Comparison of ENCODE assay signal across 8 mouse cellular contexts in genomic region chr11:63213043-63213442, GRCm38 (mm10).
A peak's percentile ranks its signal among the peaks of the same experiment; 100 is the strongest.
DNase-seq lines count a peak whose midpoint lies in the region; ATAC-seq and TF ChIP-seq lines count a peak whose summit lies in the region.

No protein-coding gene starts in this region.

- H3K4me3 ChIP-seq in CH12.LX (replicated peaks in 1 of 3; ENCODE audit: low read depth in 2 of 3, low read length in 2 of 3, poor library complexity in 1 of 3), result no peak overlapping the region
- no peak overlapping the region for H3K4me3 ChIP-seq in embryonic facial prominence, embryonic 10.5 days

- H3K4me2 ChIP-seq in CH12.LX (ENCODE audit: insufficient read depth, low read depth, poor library complexity, severe bottlenecking), result no peak overlapping the region

- no peaks in the 10 kb centered on the region for H3K36me3 ChIP-seq in CH12.LX (replicated peaks in 1 of 2; ENCODE audit: control insufficient read depth in 1 of 2, insufficient read depth in 1 of 2, low read length in 1 of 2)
- H3K36me3 ChIP-seq in embryonic facial prominence, embryonic 10.5 days (replicated peaks), result no peaks in the 10 kb centered on the region

- in situ Hi-C loops in CH12.LX (cut with MboI; ENCODE audit: low pct_ligation_motif_present, low pct_unique_long_range_greater_than_20kb, low sequenced_read_pairs), result no loop called here

- peak; percentile 65; the same call in 1 of the 2 replicates for ATAC-seq in megakaryocyte progenitor cell, adult 5-6 weeks (replicated peaks; ENCODE audit: poor library complexity)

- no peak overlapping the region for H3K27ac ChIP-seq in CH12.LX (ENCODE audit: insufficient read depth, low read depth)
- no peak overlapping the region for H3K27ac ChIP-seq in embryonic facial prominence, embryonic 10.5 days (replicated peaks)

- no peak overlapping the region for H3K9ac ChIP-seq in CH12.LX (ENCODE audit: insufficient read depth, low read depth)

- TF ChIP-seq CTCF in CH12.LX (conservative IDR thresholded peaks at IDR 0.05 in 1 of 2, IDR thresholded peaks at IDR 0.05 in 1 of 2; ENCODE audit: low read depth in 2 of 2, low read length in 2 of 2), result peak; percentile 86 to 98

- H3K79me2 ChIP-seq in CH12.LX (replicated peaks; ENCODE audit: control insufficient read depth, extremely low read depth, insufficient read depth, poor library complexity, severe bottlenecking), result no peaks in the 10 kb centered on the region

- dilution Hi-C loops in CH12.LX (cut with MboI; ENCODE audit: extremely low pct_ligation_motif_present, extremely low pct_unique_long_range_greater_than_20kb, low sequenced_read_pairs), result no loop called here

- no peak for TF ChIP-seq EP300 in CH12.LX (IDR thresholded peaks at IDR 0.05; ENCODE audit: low read length)

- no peaks in the 10 kb centered on the region for H3K4me1 ChIP-seq in CH12.LX (ENCODE audit: control insufficient read depth in 1 of 2, insufficient read depth in 2 of 2)
- peaks cover 6% of the 10 kb centered on the region for H3K4me1 ChIP-seq in embryonic facial prominence, embryonic 10.5 days

- TF ChIP-seq POLR2A in CH12.LX (IDR thresholded peaks at IDR 0.05; ENCODE audit: low read depth, low read length), result no peak

- peaks cover 3% of the 10 kb centered on the region for H3K9me3 ChIP-seq in CH12.LX (replicated peaks; ENCODE audit: low read length)
- H3K9me3 ChIP-seq in embryonic facial prominence, embryonic 10.5 days, result no peaks in the 10 kb centered on the region

- H3K27me3 ChIP-seq in CH12.LX (replicated peaks), result no peaks in the 10 kb centered on the region
- 0 out of 2 replicates have a peak, but pooled peaks cover 3% of the 10 kb centered on the region for H3K27me3 ChIP-seq in embryonic facial prominence, embryonic 10.5 days (replicated peaks; ENCODE audit: low read depth, poor library complexity, severe bottlenecking)

- 11% methylated on average over 6 of the region's 6 CpGs for WGBS in embryonic facial prominence, embryonic 10.5 days

- peak; percentile 67 for TF ChIP-seq RAD21 in CH12.LX (IDR thresholded peaks at IDR 0.05; ENCODE audit: low read depth, low read length)

- peak; percentile 61 for DNase-seq in CH12.LX (ENCODE audit: extremely low read depth)
- peak; percentile 31 for DNase-seq in adrenal gland, adult 8-10 months
- peak; percentile 88 for DNase-seq in embryonic facial prominence, embryonic 10.5 days (ENCODE audit: low spot score)
- peak; percentile 10 to 49 for DNase-seq in heart, adult 9 months (ENCODE audit: low spot score in 2 of 2)
- DNase-seq in layer of hippocampus, postnatal 14 days (ENCODE audit: low spot score in 2 of 2), result peak; percentile 65 to 78
- peak; percentile 36 to 46 for DNase-seq in right cerebral cortex, postnatal 36 days (ENCODE audit: low spot score in 2 of 2)
- DNase-seq in yolk sac, embryonic 10.5 days (ENCODE audit: low spot score), result peak; percentile 38

TF ChIP-seq in CH12.LX, 34 proteins besides CTCF, POLR2A, EP300 and RAD21:
- TF ChIP-seq SIN3A (IDR thresholded peaks at IDR 0.05; ENCODE audit: low read length) (no peak), SMC3 (IDR thresholded peaks at IDR 0.05; ENCODE audit: low read depth, low read length) (peak; percentile 64)

Comparison
In these comparisons a context has a peak if more than half of its experiments do, and no peak if none do; other contexts are left out.
1. DNase-seq: peak in every context shown above with its lines; median percentile 88 in embryonic facial prominence, embryonic 10.5 days; 72 in layer of hippocampus, postnatal 14 days; 61 in CH12.LX; 41 in right cerebral cortex, postnatal 36 days; 38 in yolk sac, embryonic 10.5 days; 31 in adrenal gland, adult 8-10 months; 30 in heart, adult 9 months.